Mouse (Mus musculus): ENCODE data around the gene Lig1.

GRCm38 (mm10) chr7:13288621-13289020 is 11.5 kb downstream of the Lig1 start:
- peak; percentile 72 for TF ChIP-seq CTCF (IDR thresholded peaks at IDR 0.05)
- TF ChIP-seq EP300 (IDR thresholded peaks at IDR 0.05; ENCODE audit: insufficient read depth, low read depth, low read length) = no peak
- no peak for TF ChIP-seq POLR2A (IDR thresholded peaks at IDR 0.05; ENCODE audit: insufficient read depth, low read depth, low read length)

Data from heart, adult 2 months (tissue).